Mouse (Mus musculus) thymus, postnatal 0 days (tissue): ENCODE data around the gene Ropn1. TPM values are rescaled to one million over a fixed set of nuclear protein-coding genes. Genes with fewer than 3 reads are reported as not detected.
"Not testable (repeated sequence)": the region's sequence is repeated elsewhere in the genome, so short reads cannot be mapped to it uniquely, and the experiment has no call there.

ENCODE experiments used
- DNase-seq: peaks from one replicate; pipeline ENCODE4 v3.0.0-alpha.2; 2015; ENCODE audit warnings: low spot score
- polyA plus RNA-seq: library from polyadenylated mRNA; unstranded; fragments of >200 nt; fragmentation: Nextera tagmentation; extraction: Ambion mirVana; gene quantifications from 2 replicates; pipeline ENCODE4 v1.2.1, GENCODE M21; 2015

Gene Ropn1
- polyA plus RNA-seq, 1 experiment from 2014 or later, result not detected

DNA sequence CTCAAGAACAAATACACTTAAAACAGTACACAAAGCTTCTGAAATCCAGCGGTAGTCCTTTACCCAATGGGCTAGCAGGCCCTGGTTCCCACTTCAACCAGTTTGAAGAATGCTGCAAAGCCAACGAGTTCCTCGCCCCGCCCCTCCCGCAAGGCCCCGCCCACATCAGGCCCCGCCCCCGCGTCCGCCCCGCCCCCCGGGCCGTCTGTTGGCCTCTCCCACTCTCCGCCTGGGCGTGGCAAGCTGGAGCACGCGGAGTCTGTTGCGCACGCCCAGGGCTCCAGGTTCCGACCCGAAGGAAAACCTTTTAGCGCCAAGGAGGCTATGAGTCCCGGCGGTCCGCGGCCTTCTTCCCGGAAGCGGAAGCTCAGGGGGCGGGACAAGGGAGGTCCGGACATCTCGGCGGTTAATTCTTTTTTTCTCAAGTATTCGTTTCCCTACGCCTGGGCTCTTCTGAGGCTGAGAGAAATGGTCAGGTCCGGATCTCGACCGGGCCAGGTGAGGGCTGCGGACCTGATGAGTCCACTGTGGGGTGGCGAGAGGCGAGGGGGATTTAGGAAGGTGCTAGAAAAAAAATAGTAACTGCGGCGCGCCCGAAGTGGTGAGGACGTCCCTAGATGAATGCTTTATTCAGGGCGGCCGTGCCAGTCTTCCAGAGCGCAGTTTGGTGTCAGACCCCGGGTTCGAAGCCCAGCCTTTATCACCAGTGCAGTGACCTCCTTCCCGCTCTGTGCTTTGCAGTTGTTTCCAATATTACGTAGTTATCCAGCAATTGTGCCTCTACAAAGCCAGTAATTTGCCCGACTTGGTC is 40.8 kb downstream of the Ropn1 start, which contains the start of gene Ccdc14:
Gene Ccdc14, plus strand, starts transcription at position 283 of the 811 bp plus-strand sequence.
- DNase-seq, result peak; percentile 87

DNA sequence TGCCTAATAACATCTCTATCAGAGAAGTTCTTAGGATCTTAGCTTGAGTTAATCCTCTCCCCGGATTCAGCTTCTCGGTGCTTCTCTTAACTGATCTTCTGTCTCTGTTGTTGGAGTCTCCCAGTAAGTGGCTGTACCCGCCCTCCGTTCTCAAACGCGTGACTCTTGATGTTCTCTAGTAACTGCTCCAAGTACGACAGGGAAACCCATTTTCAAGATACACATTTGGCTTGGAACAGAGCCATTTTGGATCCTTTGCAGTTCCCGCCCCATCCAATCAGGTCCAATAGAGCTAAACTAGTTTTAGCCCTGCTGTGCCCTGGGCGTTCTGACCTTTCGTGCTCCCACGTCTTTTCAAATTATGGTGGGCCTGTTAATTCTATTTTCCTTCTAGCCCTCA is 41.4 kb downstream of the Ropn1 start:
- peak; percentile 6 for DNase-seq

DNA sequence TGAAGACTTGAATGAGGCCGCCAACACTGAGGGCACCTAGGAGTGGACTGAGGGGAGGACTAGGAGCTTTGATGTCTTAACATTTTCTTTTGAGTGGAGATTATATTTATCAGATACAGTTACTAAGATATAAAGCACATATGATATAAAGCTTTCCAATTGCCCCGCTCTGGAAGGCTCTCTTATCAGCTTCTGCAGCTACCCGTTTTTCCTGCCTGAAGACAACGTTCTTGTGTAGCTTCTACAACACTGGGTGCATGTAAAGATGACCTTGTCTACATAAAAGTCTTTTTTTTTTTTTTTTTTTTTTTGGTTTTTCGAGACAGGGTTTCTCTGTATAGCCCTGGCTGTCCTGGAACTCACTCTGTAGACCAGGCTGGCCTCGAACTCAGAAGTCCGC is 44.8 kb downstream of the Ropn1 start:
- DNase-seq, result no peak

DNA sequence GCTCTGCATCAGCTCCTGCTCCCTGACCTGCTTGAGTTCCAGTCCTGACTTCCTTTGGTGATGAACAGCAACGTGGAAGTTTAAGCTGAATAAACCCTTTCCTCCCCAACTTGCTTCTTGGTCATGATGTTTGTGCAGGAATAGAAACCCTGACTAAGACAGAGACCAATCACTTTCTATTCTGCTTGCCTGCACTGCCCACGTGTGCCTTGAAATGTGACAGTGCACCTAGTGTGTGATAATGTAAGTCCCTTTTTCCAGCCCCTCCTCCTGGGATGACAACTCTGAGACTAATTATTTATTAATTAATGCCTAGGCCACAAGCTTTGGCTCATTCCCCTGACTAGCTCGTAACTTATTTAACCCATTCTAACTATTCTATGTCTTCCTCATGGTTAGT is 49.0 kb downstream of the Ropn1 start:
- not testable (repeated sequence) for DNase-seq

DNA sequence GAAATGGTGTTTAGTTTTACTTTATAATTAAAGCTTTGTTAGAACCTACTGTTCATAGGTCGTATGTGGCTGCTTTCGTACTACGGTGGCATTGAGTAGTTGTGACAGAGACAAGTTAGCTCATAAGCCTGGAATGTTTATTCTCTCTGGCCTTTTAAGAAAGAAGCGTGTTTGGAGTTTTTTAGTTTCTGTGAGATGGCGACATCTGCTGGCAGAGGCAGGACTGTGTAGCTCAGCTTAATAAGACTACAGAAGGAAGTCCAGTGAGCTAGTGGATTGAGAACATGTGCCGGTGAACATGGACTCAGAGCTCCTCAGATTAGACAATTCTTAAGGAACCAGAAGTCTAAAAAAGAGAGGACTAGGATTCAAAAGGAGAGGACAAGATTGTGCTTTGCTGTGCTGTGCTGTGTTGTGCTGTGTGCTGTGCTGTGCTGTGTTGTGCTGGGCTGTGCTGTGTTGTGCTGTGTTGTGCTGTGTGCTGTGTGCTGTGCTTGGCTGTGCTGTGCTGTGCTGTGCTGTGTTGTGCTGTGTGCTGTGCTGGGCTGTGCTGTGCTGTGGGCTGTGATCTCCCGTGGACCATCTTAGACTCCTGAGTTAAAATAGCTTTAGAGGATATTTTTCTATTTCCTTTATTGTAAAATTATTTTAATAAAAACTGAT is 50.6 kb downstream of the Ropn1 start:
- peak; percentile 69 for DNase-seq

DNA sequence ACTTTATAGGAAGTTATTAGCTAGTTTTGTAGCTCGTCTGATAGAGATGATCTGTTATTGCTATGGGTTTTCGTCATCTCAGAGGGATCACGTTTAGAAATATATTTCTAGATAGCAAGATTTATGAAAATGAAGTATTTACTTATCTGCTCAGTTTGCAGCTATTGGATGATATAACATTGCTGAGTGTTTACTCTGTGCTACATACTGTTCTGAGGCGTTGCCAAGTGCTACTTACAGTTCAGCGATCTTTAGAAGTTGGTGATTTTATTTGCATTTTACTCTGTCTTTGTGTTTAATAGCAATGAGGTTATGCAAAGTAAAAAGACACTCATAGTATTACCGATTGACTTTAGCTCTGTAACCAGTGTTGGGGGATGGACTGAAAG is 51.1 kb downstream of the Ropn1 start:
- no peak for DNase-seq

DNA sequence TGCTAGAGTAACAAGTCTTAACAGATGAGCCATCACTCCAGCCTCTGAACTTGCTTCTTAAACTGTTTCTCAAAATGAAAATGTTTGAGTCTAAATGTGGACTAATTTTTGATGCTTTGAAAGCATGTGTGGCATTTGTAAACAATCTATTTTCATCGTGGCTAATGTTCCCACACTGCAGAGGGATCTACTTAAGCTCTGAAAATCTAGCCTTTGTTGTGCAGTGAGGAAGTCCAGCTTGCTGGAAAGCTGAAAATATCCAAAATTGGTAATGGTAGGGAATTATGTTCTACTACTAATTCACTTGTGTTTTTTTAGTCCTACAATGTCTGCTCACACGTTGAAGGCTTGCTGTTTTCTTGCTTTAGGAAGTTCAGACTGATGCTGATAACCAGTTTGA is 56.3 kb downstream of the Ropn1 start:
- DNase-seq, result no peak

DNA sequence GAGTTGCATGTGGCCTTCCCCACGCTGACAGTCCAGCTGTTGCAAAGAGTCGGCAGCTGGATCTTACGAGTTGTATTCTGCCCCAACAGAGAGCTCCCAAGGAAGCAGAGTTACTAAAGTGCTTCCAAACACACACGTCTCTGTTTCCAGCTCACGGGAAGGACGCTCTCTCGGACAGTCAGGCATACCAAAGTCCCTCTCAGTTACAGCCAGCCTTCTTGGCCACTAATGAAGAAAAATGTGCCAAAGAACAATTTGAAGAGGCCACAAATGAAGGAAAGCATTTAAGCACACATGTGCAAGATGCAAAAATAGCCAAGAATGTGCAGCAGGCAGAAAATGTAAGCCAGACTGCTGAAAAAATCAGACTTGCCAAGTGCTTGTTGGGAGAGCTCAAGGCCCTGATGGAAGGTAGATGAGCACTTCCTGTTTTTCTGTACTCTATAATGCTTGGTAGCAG is 56.8 kb downstream of the Ropn1 start:
- DNase-seq, result no peak

DNA sequence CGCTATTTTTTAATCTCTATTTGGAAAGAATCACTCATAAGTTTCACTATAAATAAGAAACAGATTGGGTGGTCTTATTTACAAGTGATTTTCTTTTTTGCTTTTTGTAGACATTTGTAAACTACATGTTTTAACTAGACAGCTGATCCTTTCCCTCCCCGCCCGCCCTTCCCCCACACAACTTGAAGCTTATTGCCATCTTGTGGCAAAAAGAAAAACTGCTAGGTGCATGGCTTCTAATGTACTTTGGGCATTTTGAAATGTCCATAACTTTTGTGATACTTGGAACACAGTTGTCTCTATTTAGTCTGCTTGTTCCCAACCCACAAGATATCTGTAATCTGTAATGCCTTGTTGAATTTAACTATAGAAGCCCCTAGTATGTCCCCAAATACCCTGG is 61.8 kb downstream of the Ropn1 start:
- no peak for DNase-seq

DNA sequence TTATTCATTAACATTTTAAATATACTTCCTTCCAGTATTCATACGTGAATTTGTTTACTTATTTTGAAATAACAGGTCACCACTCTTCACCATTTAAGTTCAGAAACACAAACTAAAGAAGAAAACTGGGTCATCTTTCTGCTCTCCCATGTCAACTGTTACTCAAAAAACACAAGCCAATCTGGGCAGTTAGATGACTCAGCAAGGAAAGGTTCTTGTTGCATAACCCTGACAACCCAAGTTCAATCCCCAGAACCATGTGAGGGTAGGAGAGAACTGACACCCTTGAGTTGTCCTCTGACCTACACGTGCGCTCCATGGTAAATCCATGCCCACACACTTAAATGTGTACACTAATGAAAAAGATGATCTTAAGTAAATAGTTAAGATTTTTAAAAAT is 75.4 kb downstream of the Ropn1 start:
- no peak for DNase-seq

Other genes with a start within 250 kb of the Ropn1 start
- gene Kalrn, start 76.4 kb upstream of the Ropn1 start, polyA plus RNA-seq, result 2.3 and 2.8 TPM in 2 replicates
- 4.7 and 5.0 TPM in 2 replicates for gene Ccdc14, start 40.7 kb downstream of the Ropn1 start, polyA plus RNA-seq
- 5.2 and 6.1 TPM in 2 replicates for gene Mylk, start 95.3 kb downstream of the Ropn1 start, polyA plus RNA-seq